In the genomic region with DNA sequence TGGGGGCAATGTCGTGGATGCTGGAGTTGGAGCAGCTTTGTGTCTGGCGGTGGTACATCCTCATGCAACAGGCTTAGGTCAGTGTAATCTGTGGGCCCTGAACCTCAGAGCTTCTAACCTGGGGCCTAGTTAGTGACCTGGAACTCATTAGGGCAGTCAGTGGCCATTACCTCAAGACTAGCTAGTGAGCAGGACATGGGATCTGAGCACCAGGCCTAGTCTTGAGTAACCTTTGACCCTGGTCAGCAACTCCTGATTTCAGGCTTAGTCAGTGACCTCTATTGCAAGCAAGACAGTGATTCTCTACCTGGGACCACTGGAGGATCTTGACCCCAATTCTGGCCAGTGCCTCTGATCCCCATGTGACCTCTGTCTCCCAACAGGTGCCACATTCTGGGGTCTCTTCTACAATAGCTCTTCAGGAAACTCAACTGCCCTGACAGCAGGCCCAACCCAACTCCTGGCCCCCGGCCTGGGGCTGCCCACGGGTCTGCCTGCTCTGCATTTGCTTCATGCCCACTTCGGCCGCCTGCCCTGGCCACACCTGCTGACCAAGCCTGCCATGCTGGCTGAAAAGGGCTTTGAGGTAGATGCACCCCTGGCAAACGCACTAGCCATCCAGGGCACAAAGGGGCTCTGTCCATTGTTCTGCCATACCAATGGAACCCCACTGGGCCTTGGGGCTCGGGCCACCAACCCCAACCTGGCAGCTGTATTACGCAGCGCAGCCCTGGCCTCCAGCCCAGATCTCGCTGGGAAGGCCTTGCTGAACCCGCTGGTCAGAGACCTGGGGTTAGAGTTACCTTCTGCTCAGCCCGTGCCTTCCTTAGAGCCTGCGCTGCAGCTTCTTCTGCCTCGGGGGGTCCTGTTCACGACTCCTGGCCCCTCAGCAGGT, we compare ENCODE assay signal across 15 mouse cellular contexts. TPM values are rescaled to one million over a fixed set of nuclear protein-coding genes. Genes with fewer than 3 reads are reported as not detected.
A peak's percentile ranks its signal among the peaks of the same experiment; 100 is the strongest.
DNase-seq lines count a peak whose midpoint lies in the region; ATAC-seq lines count a peak whose summit lies in the region.
"Had no signal": no experiment of that assay in that cellular context is flagged by ENCODE, and none has a peak within 500 bp of the region (broad histone marks: within the 10 kb centered on the region; RNA-seq: fewer than 3 reads in every experiment).

No protein-coding gene starts in this region.

- WGBS in kidney, embryonic 14.5 days: 81% methylated on average over 16 of the region's 16 CpGs

- H3K4me3 ChIP-seq in kidney, embryonic 14.5 days (ENCODE audit: low read length): no peak overlapping the region
- H3K4me3 ChIP-seq: forebrain, embryonic 15.5 days; heart, embryonic 13.5 days; hindbrain, embryonic 12.5 days; midbrain, embryonic 12.5 days had no signal

- no peak for ATAC-seq in cerebellum, adult (ENCODE audit: insufficient number of reproducible peaks, low FRiP score, low TSS enrichment)
- no peak for ATAC-seq in kidney, embryonic 14.5 days (ENCODE audit: low FRiP score, low TSS enrichment)
- ATAC-seq in frontal cortex, adult (ENCODE audit: low TSS enrichment): no peak
- ATAC-seq: forebrain, embryonic 15.5 days had no signal

- no peak overlapping the region for H3K27ac ChIP-seq in kidney, embryonic 14.5 days (ENCODE audit: low read depth, low read length)
- H3K27ac ChIP-seq: forebrain, embryonic 15.5 days; heart, embryonic 13.5 days; hindbrain, embryonic 12.5 days; midbrain, embryonic 12.5 days had no signal

- no peaks in the 10 kb centered on the region for H3K36me3 ChIP-seq in kidney, embryonic 14.5 days (ENCODE audit: control insufficient read depth, insufficient read depth, low read length)
- H3K36me3 ChIP-seq: forebrain, embryonic 15.5 days; heart, embryonic 13.5 days; hindbrain, embryonic 12.5 days; midbrain, embryonic 12.5 days had no signal

- peak; percentile 52 to 61 for DNase-seq in cerebellum, postnatal 14 days
- peak; percentile 61 to 68 for DNase-seq in kidney, adult 8-10 months
- DNase-seq in urinary bladder, adult 2 months (ENCODE audit: low spot score): peak; percentile 21
- DNase-seq in urinary bladder, postnatal 10 days (ENCODE audit: low spot score): no peak
- DNase-seq in right cerebral cortex, adult 18-20 months: no peak
- DNase-seq: B cell, adult 2 months; gastrocnemius, postnatal 36 days had no signal

- H3K4me1 ChIP-seq in kidney, embryonic 14.5 days (ENCODE audit: control insufficient read depth, insufficient read depth, low read length): peaks cover 16% of the 10 kb centered on the region; the same call in 1 of the 2 replicates

- H3K9ac ChIP-seq in kidney, embryonic 14.5 days (ENCODE audit: low read depth, low read length): no peak overlapping the region
- H3K9ac ChIP-seq: forebrain, embryonic 15.5 days; heart, embryonic 13.5 days; hindbrain, embryonic 12.5 days; midbrain, embryonic 12.5 days had no signal

- no peak overlapping the region for H3K4me2 ChIP-seq in kidney, embryonic 14.5 days (replicated peaks; ENCODE audit: low read depth, low read length)
- H3K4me2 ChIP-seq: forebrain, embryonic 15.5 days; heart, embryonic 13.5 days; hindbrain, embryonic 12.5 days; midbrain, embryonic 12.5 days had no signal

- H3K9me3 ChIP-seq in kidney, embryonic 14.5 days (ENCODE audit: control insufficient read depth, low read length): no peaks in the 10 kb centered on the region
- H3K9me3 ChIP-seq: forebrain, embryonic 15.5 days; G1E; heart, embryonic 13.5 days; hindbrain, embryonic 12.5 days; midbrain, embryonic 12.5 days had no signal

- no peaks in the 10 kb centered on the region for H3K27me3 ChIP-seq in kidney, embryonic 14.5 days (ENCODE audit: control insufficient read depth, insufficient read depth, low read length)
- H3K27me3 ChIP-seq: forebrain, embryonic 15.5 days; hindbrain, embryonic 12.5 days; midbrain, embryonic 12.5 days had no signal

RNA-seq across cellular contexts. Expression of gene Ggt6, which starts 1.7 kb away (rescaled TPM):
- 0.31 and 0.76 TPM in 2 replicates for polyA plus RNA-seq in kidney, embryonic 14.5 days (2014; fragmentation: Nextera tagmentation; extraction: Ambion mirVana)
- polyA plus RNA-seq in urinary bladder, adult 2 months (2012; rRNA removed): 3.6 and 3.7 TPM in 2 replicates
- polyA plus RNA-seq: forebrain, embryonic 15.5 days; G1E; heart, embryonic 13.5 days; midbrain, embryonic 12.5 days had no signal

RNA-seq across cellular contexts. Expression of gene Mybbp1a, which starts 4.2 kb away (rescaled TPM):
- polyA plus RNA-seq in kidney, embryonic 14.5 days (2014; fragmentation: Nextera tagmentation; extraction: Ambion mirVana): 129 and 173 TPM in 2 replicates
- 55.1 and 75.5 TPM in 2 replicates for polyA plus RNA-seq in urinary bladder, adult 2 months (2012; rRNA removed)

RNA-seq across cellular contexts. Expression of gene Smtnl2, which starts 25.5 kb away (rescaled TPM):
- polyA plus RNA-seq in kidney, embryonic 14.5 days (2014; fragmentation: Nextera tagmentation; extraction: Ambion mirVana): 30.0 and 56.1 TPM in 2 replicates
- 5.3 and 6.7 TPM in 2 replicates for polyA plus RNA-seq in urinary bladder, adult 2 months (2012; rRNA removed)
- polyA plus RNA-seq: G1E had no signal

RNA-seq across cellular contexts. Expression of gene Spns2, which starts 52.7 kb away (rescaled TPM):
- polyA plus RNA-seq in kidney, embryonic 14.5 days (2014; fragmentation: Nextera tagmentation; extraction: Ambion mirVana): 2.0 and 2.4 TPM in 2 replicates
- 17.9 and 20.1 TPM in 2 replicates for polyA plus RNA-seq in urinary bladder, adult 2 months (2012; rRNA removed)

Comparison
In these comparisons a context has a peak if more than half of its experiments do, and no peak if none do; other contexts are left out.
1. DNase-seq: peak in cerebellum, postnatal 14 days (2 of 2), kidney, adult 8-10 months (2 of 2) and urinary bladder, adult 2 months (single experiment); none in urinary bladder, postnatal 10 days (single experiment) and right cerebral cortex, adult 18-20 months (single experiment).